Mouse (Mus musculus) gastrocnemius, adult 18-20 months (tissue): ENCODE measurements around the gene Phactr3. TPM values are rescaled to one million over a fixed set of nuclear protein-coding genes. Genes with fewer than 3 reads are reported as not detected.
"Not testable (repeated sequence)": the region's sequence is repeated elsewhere in the genome, so short reads cannot be mapped to it uniquely, and the experiment has no call there.

ENCODE experiments used
- DNase-seq: peaks from one replicate; pipeline ENCODE4 v3.0.0; 2021; ENCODE audit warnings: low spot score
- long read RNA-seq, 2 experiments: library from polyadenylated mRNA; stranded (forward); transcript quantifications; one replicate each; pipeline ENCODE4 v2.0.0; 2021
- total RNA-seq, 2 experiments: library from RNA; stranded (reverse); gene quantifications; 2 replicates each; pipeline ENCODE4 v1.2.3; 2021

The Phactr3 gene
- total RNA-seq: under 1 TPM; 0.07 to 0.18 TPM
- long read RNA-seq, experiment 1, partial matches to known transcripts: 1 of 1 reads
- long read RNA-seq, experiment 1, other reads (novel, unspliced or antisense): 0 of 1 reads
- long read RNA-seq, experiment 2: 0 reads

GRCm38 (mm10) chr2:178118801-178119560 lies at the start of gene Phactr3:
TSS of gene Phactr3 (plus strand) at chr2:178118975.
- no peak for DNase-seq

GRCm38 (mm10) chr2:178078166-178078717 lies 40.5 kb upstream of the Phactr3 start, which contains the start of gene Zfp931:
TSS of gene Zfp931 (minus strand) at chr2:178078476.
- not testable (repeated sequence) for DNase-seq

GRCm38 (mm10) chr2:178089586-178089985 lies 29.2 kb upstream of the Phactr3 start:
- DNase-seq: no peak

- no peak for DNase-seq
Observed at GRCm38 (mm10) chr2:178098021-178098420, 20.8 kb upstream of the Phactr3 start.

GRCm38 (mm10) chr2:178101957-178102356 lies 16.8 kb upstream of the Phactr3 start:
- no peak for DNase-seq

- no peak for DNase-seq
Observed at GRCm38 (mm10) chr2:178117946-178118345, 829 bp upstream of the Phactr3 start.

GRCm38 (mm10) chr2:178119561-178120355 lies 983 bp downstream of the Phactr3 start:
- no peak for DNase-seq

GRCm38 (mm10) chr2:178120356-178120645 lies 1.5 kb downstream of the Phactr3 start:
- DNase-seq: no peak

GRCm38 (mm10) chr2:178120651-178121374 lies 2.0 kb downstream of the Phactr3 start:
- DNase-seq: no peak

- DNase-seq: no peak
Observed at GRCm38 (mm10) chr2:178121375-178121688, 2.6 kb downstream of the Phactr3 start.

- DNase-seq: no peak
Observed at GRCm38 (mm10) chr2:178121946-178122665, 3.3 kb downstream of the Phactr3 start.

- DNase-seq: no peak
Observed at GRCm38 (mm10) chr2:178123466-178123865, 4.7 kb downstream of the Phactr3 start.

- DNase-seq: no peak
Observed at GRCm38 (mm10) chr2:178125427-178125826, 6.7 kb downstream of the Phactr3 start.

- no peak for DNase-seq
Observed at GRCm38 (mm10) chr2:178126041-178126820, 7.5 kb downstream of the Phactr3 start.

GRCm38 (mm10) chr2:178128594-178128993 lies 9.8 kb downstream of the Phactr3 start:
- no peak for DNase-seq

- no peak for DNase-seq
Observed at GRCm38 (mm10) chr2:178129161-178129560, 10.4 kb downstream of the Phactr3 start.

GRCm38 (mm10) chr2:178129676-178130075 lies 10.9 kb downstream of the Phactr3 start:
- no peak for DNase-seq

- no peak for DNase-seq
Observed at GRCm38 (mm10) chr2:178130536-178130935, 11.8 kb downstream of the Phactr3 start.

GRCm38 (mm10) chr2:178131011-178131410 lies 12.2 kb downstream of the Phactr3 start:
- no peak for DNase-seq
